Mouse (Mus musculus): ENCODE measurements around the gene Ubc. TPM values are rescaled to one million over a fixed set of nuclear protein-coding genes. Genes with fewer than 3 reads are reported as not detected.

The Ubc gene
- polyA plus RNA-seq, 1 experiment from 2014 or later: 833 TPM

GRCm38 (mm10) chr5:125406322-125407016 is 16.5 kb upstream of the Ubc start:
- H3K27ac ChIP-seq (ENCODE audit: low read depth, low read length): peak overlapping the region; percentile 86
- no peaks in the 10 kb centered on the region for H3K27me3 ChIP-seq (ENCODE audit: control insufficient read depth, insufficient read depth, low read length)
- peak overlapping the region; percentile 85 for H3K4me2 ChIP-seq
- H3K9me3 ChIP-seq (replicated peaks; ENCODE audit: control insufficient read depth, low read length): no peaks in the 10 kb centered on the region
- H3K9ac ChIP-seq (ENCODE audit: low read depth, low read length): peak overlapping the region; percentile 70
- ATAC-seq (replicated peaks; ENCODE audit: insufficient number of reproducible peaks, low FRiP score, low TSS enrichment): no peak
- H3K4me3 ChIP-seq (ENCODE audit: low read depth, low read length): peak overlapping the region; percentile 70
- 3% methylated on average over 20 of the region's 20 CpGs for WGBS (ENCODE audit: insufficient replicate concordance)
- peaks cover 13% of the 10 kb centered on the region for H3K4me1 ChIP-seq (ENCODE audit: control insufficient read depth, insufficient read depth, low read length)
- no peaks in the 10 kb centered on the region for H3K36me3 ChIP-seq (ENCODE audit: control insufficient read depth, insufficient read depth, low read length)

GRCm38 (mm10) chr5:125405546-125406248 is 15.7 kb upstream of the Ubc start:
- ATAC-seq (replicated peaks; ENCODE audit: insufficient number of reproducible peaks, low FRiP score, low TSS enrichment): peak; percentile 57
- 1% methylated on average over 31 of the region's 31 CpGs for WGBS (ENCODE audit: insufficient replicate concordance)

GRCm38 (mm10) chr5:125404903-125405545 is 15.0 kb upstream of the Ubc start:
- WGBS (ENCODE audit: insufficient replicate concordance): under 1% methylated on average over 28 of the region's 28 CpGs
- no peak; the same call in 1 of the 2 replicates for ATAC-seq (replicated peaks; ENCODE audit: insufficient number of reproducible peaks, low FRiP score, low TSS enrichment)

More at GRCm38 (mm10) chr5:125405546-125406248, 15.7 kb upstream of the Ubc start:
- Histone ChIP-seq H3K4me3 (ENCODE audit: low read depth, low read length) (peak overlapping the region; percentile 70), H3K27me3 (ENCODE audit: control insufficient read depth, insufficient read depth, low read length) (no peaks in the 10 kb centered on the region), H3K9me3 (replicated peaks; ENCODE audit: control insufficient read depth, low read length) (no peaks in the 10 kb centered on the region), H3K36me3 (ENCODE audit: control insufficient read depth, insufficient read depth, low read length) (no peaks in the 10 kb centered on the region), H3K27ac (ENCODE audit: low read depth, low read length) (peak overlapping the region; percentile 86; the same call in 1 of the 2 replicates), H3K4me1 (ENCODE audit: control insufficient read depth, insufficient read depth, low read length) (peaks cover 13% of the 10 kb centered on the region), H3K4me2 (peak overlapping the region; percentile 85), H3K9ac (ENCODE audit: low read depth, low read length) (peak overlapping the region; percentile 70)

GRCm38 (mm10) chr5:125404536-125404902 is 14.5 kb upstream of the Ubc start:
- Histone ChIP-seq H3K4me1 (ENCODE audit: control insufficient read depth, insufficient read depth, low read length) (peaks cover 4% of the 10 kb centered on the region), H3K9ac (ENCODE audit: low read depth, low read length) (peak overlapping the region; percentile 69), H3K4me3 (ENCODE audit: low read depth, low read length) (peak overlapping the region; percentile 70), H3K36me3 (ENCODE audit: control insufficient read depth, insufficient read depth, low read length) (no peaks in the 10 kb centered on the region), H3K4me2 (peak overlapping the region; percentile 85), H3K9me3 (replicated peaks; ENCODE audit: control insufficient read depth, low read length) (no peaks in the 10 kb centered on the region), H3K27me3 (ENCODE audit: control insufficient read depth, insufficient read depth, low read length) (no peaks in the 10 kb centered on the region), H3K27ac (ENCODE audit: low read depth, low read length) (peak overlapping the region; percentile 84)
- no peak for ATAC-seq (replicated peaks; ENCODE audit: insufficient number of reproducible peaks, low FRiP score, low TSS enrichment)
- 4% methylated on average over 7 of the region's 7 CpGs for WGBS (ENCODE audit: insufficient replicate concordance)

More at GRCm38 (mm10) chr5:125404903-125405545, 15.0 kb upstream of the Ubc start:
- H3K9ac ChIP-seq (ENCODE audit: low read depth, low read length): peak overlapping the region; percentile 69
- no peaks in the 10 kb centered on the region for H3K9me3 ChIP-seq (replicated peaks; ENCODE audit: control insufficient read depth, low read length)
- peaks cover 9% of the 10 kb centered on the region for H3K4me1 ChIP-seq (ENCODE audit: control insufficient read depth, insufficient read depth, low read length)
- peak overlapping the region; percentile 70 for H3K4me3 ChIP-seq (ENCODE audit: low read depth, low read length)
- peak overlapping the region; percentile 84 for H3K27ac ChIP-seq (ENCODE audit: low read depth, low read length)
- no peaks in the 10 kb centered on the region for H3K36me3 ChIP-seq (ENCODE audit: control insufficient read depth, insufficient read depth, low read length)
- no peaks in the 10 kb centered on the region for H3K27me3 ChIP-seq (ENCODE audit: control insufficient read depth, insufficient read depth, low read length)
- H3K4me2 ChIP-seq: peak overlapping the region; percentile 85

- Histone ChIP-seq H3K27me3 (ENCODE audit: control insufficient read depth, insufficient read depth, low read length) (no peaks in the 10 kb centered on the region), H3K27ac (ENCODE audit: low read depth, low read length) (peak overlapping the region; percentile 32; the same call in 1 of the 2 replicates), H3K4me3 (ENCODE audit: low read depth, low read length) (peak overlapping the region; percentile 47), H3K9ac (ENCODE audit: low read depth, low read length) (peak overlapping the region; percentile 44; the same call in 1 of the 2 replicates), H3K4me1 (ENCODE audit: control insufficient read depth, insufficient read depth, low read length) (peaks cover 4% of the 10 kb centered on the region), H3K4me2 (peak overlapping the region; percentile 68), H3K9me3 (replicated peaks; ENCODE audit: control insufficient read depth, low read length) (no peaks in the 10 kb centered on the region), H3K36me3 (ENCODE audit: control insufficient read depth, insufficient read depth, low read length) (no peaks in the 10 kb centered on the region)
- WGBS (ENCODE audit: insufficient replicate concordance): 11% methylated on average over 31 of the region's 31 CpGs
- 0 out of 2 replicates have a peak, but pooled peaks have one; percentile 23 for ATAC-seq (replicated peaks; ENCODE audit: insufficient number of reproducible peaks, low FRiP score, low TSS enrichment)
Measured at GRCm38 (mm10) chr5:125403481-125404465, 13.8 kb upstream of the Ubc start.

- H3K27ac ChIP-seq (ENCODE audit: low read depth, low read length): no peak overlapping the region
Measured at GRCm38 (mm10) chr5:125402991-125403390, 13.0 kb upstream of the Ubc start.

GRCm38 (mm10) chr5:125402476-125402875 is 12.5 kb upstream of the Ubc start:
- ATAC-seq (replicated peaks; ENCODE audit: insufficient number of reproducible peaks, low FRiP score, low TSS enrichment): no peak
- Histone ChIP-seq H3K9ac (ENCODE audit: low read depth, low read length) (no peak overlapping the region), H3K27ac (ENCODE audit: low read depth, low read length) (no peak overlapping the region), H3K9me3 (replicated peaks; ENCODE audit: control insufficient read depth, low read length) (no peaks in the 10 kb centered on the region), H3K27me3 (ENCODE audit: control insufficient read depth, insufficient read depth, low read length) (no peaks in the 10 kb centered on the region), H3K4me1 (ENCODE audit: control insufficient read depth, insufficient read depth, low read length) (peaks cover 4% of the 10 kb centered on the region), H3K36me3 (ENCODE audit: control insufficient read depth, insufficient read depth, low read length) (no peaks in the 10 kb centered on the region), H3K4me2 (no peak overlapping the region; the same call in 1 of the 2 replicates), H3K4me3 (ENCODE audit: low read depth, low read length) (no peak overlapping the region)
- WGBS (ENCODE audit: insufficient replicate concordance): 56% methylated on average over 10 of the region's 10 CpGs

More at GRCm38 (mm10) chr5:125402991-125403390, 13.0 kb upstream of the Ubc start:
- no peak for ATAC-seq (replicated peaks; ENCODE audit: insufficient number of reproducible peaks, low FRiP score, low TSS enrichment)
- WGBS (ENCODE audit: insufficient replicate concordance): 48% methylated on average over 6 of the region's 6 CpGs
- H3K4me2 ChIP-seq: no peak overlapping the region
- H3K4me3 ChIP-seq (ENCODE audit: low read depth, low read length): no peak overlapping the region
- H3K4me1 ChIP-seq (ENCODE audit: control insufficient read depth, insufficient read depth, low read length): peaks cover 4% of the 10 kb centered on the region
- H3K9me3 ChIP-seq (replicated peaks; ENCODE audit: control insufficient read depth, low read length): no peaks in the 10 kb centered on the region
- H3K36me3 ChIP-seq (ENCODE audit: control insufficient read depth, insufficient read depth, low read length): no peaks in the 10 kb centered on the region
- H3K9ac ChIP-seq (ENCODE audit: low read depth, low read length): no peak overlapping the region
- H3K27me3 ChIP-seq (ENCODE audit: control insufficient read depth, insufficient read depth, low read length): no peaks in the 10 kb centered on the region
